Mouse (Mus musculus): ENCODE results near the gene Stxbp4.

GRCm38 (mm10) chr11:90487686-90488085, 150.2 kb downstream of the Stxbp4 start:
- TF ChIP-seq CTCF (IDR thresholded peaks at IDR 0.05 in 2 of 3, conservative IDR thresholded peaks at IDR 0.05 in 1 of 3; ENCODE audit: control insufficient read depth in 1 of 3, insufficient read depth in 1 of 3, low read depth in 2 of 3, low read length in 3 of 3, poor library complexity in 1 of 3, severe bottlenecking in 1 of 3) (no peak), MAFK (IDR thresholded peaks at IDR 0.05; ENCODE audit: borderline replicate concordance, low read depth, low read length) (no peak), POLR2A (IDR thresholded peaks at IDR 0.05; ENCODE audit: control insufficient read depth in 1 of 2, insufficient read depth in 1 of 2, low read depth in 1 of 2, low read length in 2 of 2, poor library complexity in 1 of 2) (no peak), USF1 (IDR thresholded peaks at IDR 0.05; ENCODE audit: low read depth, low read length) (no peak), BHLHE40 (IDR thresholded peaks at IDR 0.05; ENCODE audit: borderline replicate concordance, low read depth, low read length) (no peak), HCFC1 (IDR thresholded peaks at IDR 0.05; ENCODE audit: low read depth, low read length) (no peak), NELFE (IDR thresholded peaks at IDR 0.05; ENCODE audit: low read depth, low read length) (no peak), EP300 (IDR thresholded peaks at IDR 0.05; ENCODE audit: low read depth in 1 of 2, low read length in 2 of 2) (no peak)

All from MEL (cell line).